Mouse (Mus musculus): Measurements from ENCODE around the gene Grb7. TPM values are rescaled to one million over a fixed set of nuclear protein-coding genes. Genes with fewer than 3 reads are reported as not detected.

Gene Grb7
- polyA plus RNA-seq (2012; rRNA removed) = 0.49 and 2.8 TPM in 2 replicates

DNA sequence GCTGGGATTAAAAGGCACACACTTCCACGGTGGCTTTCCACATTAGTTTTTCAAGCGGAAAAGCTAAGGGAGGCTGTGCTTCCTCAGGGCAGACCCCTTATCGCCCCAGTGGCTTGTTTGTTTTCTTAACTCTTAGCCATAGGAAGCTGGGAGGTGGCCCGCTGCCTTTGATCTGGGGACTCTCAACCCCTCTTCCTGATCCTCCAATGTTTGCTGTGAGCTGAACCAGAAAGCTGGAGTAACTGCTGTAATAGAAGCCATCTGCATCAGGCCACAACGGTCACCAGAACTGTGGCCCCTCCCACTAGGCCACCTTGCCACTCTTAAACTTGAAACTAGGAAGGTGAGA is at the start of gene Grb7:
Gene Grb7 (plus strand): TSS at position 182 of the 349 bp plus-strand sequence.

GRCm38 (mm10) chr11:98400161-98400726 is 46.0 kb upstream of the Grb7 start, which contains the start of gene Pgap3:
TSS of gene Pgap3 (minus strand) at chr11:98400490.

DNA sequence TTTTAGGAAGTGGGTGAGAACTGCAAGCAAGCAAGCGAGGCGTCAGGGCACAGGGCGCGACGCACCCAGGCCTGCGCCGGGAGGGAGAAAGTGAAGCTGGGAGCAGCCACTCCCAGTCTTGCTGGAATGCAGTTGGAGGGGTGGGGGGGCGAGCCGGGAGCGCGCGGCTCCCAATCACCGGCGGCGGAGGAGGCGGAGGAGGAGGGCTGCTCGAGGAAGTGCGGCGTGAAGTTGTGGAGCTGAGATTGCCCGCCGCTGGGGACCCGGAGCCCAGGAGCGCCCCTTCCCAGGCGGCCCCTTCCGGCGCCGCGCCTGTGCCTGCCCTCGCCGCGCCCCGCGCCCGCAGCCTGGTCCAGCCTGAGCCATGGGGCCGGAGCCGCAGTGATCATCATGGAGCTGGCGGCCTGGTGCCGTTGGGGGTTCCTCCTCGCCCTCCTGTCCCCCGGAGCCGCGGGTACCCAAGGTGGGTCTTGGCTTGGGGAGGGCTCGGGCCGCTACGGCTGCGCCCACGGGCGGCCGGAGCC is 33.9 kb upstream of the Grb7 start, which contains the start of gene Erbb2:
Gene Erbb2 (plus strand): TSS at position 198 of the 524 bp plus-strand sequence.

DNA sequence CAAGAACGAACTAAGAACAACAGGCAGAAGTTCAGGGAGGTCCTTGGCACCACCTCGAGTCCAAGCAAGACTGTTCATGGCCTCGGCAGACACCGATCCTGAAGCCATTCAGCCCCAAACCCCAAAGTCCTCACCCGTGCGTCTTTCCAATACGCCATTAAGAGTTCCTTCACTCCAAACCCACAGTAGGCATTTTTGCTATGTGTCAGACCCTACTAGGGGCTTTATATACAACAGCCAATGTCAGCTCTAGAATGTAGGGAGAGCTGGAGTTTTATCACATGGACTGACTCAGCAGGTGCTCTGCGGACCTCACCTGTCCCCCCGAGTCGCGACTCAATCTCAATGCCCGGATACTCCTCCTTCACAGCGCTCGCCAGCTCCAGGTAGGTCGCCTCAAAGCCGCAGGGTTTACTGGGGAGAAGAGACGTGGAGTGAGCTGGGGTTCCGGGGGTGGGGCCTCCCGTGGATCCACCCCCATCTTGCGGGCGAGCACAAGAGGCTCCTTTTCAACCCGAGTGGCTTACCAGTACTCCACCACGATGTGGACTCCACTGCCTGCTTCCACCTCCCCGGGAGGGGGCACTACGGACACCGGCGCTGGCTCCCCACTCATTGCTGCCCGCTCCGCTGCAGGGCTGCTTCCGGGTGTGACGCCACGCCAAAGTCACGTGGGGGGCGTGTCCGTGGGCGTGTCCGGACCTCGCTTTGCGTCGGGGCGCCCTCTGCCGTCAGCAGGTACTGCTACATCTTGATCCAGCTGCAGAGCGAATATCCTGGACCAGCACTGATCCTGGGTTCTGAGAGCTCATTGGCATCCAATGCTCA is 7.6 kb upstream of the Grb7 start, which contains the start of gene Mien1:
Gene Mien1 (minus strand): TSS at position 661 of the 828 bp plus-strand sequence.

Other genes starting within 250 kb of the Grb7 start
- gene Cdk12, start 243.3 kb upstream of the Grb7 start, polyA plus RNA-seq (2012; rRNA removed) = 23.2 and 24.3 TPM in 2 replicates
- 53.8 and 98.4 TPM in 2 replicates for gene Neurod2, start 116.7 kb upstream of the Grb7 start, polyA plus RNA-seq (2012; rRNA removed)
- 8.3 and 16.4 TPM in 2 replicates for gene Ppp1r1b, start 98.0 kb upstream of the Grb7 start, polyA plus RNA-seq (2012; rRNA removed)
- 74.8 and 86.4 TPM in 2 replicates for gene Stard3, start 88.0 kb upstream of the Grb7 start, polyA plus RNA-seq (2012; rRNA removed)
- gene Tcap, start 62.6 kb upstream of the Grb7 start, polyA plus RNA-seq (2012; rRNA removed) = 0.64 and 2.3 TPM in 2 replicates
- gene Pnmt, start 59.9 kb upstream of the Grb7 start, polyA plus RNA-seq (2012; rRNA removed) = 0.49 and 1.5 TPM in 2 replicates
- gene Pgap3, start 45.9 kb upstream of the Grb7 start, polyA plus RNA-seq (2012; rRNA removed) = 11.9 and 12.1 TPM in 2 replicates
- 7.7 and 14.8 TPM in 2 replicates for gene Erbb2, start 33.9 kb upstream of the Grb7 start, polyA plus RNA-seq (2012; rRNA removed)
- gene Mien1, start 7.4 kb upstream of the Grb7 start, polyA plus RNA-seq (2012; rRNA removed) = 140 and 174 TPM in 2 replicates
- gene Ikzf3, start 99.6 kb downstream of the Grb7 start, polyA plus RNA-seq (2012; rRNA removed) = 0.30 TPM in 1 of 2 replicates, not detected in the other
- gene Zpbp2, start 104.7 kb downstream of the Grb7 start, polyA plus RNA-seq (2012; rRNA removed) = 0.10 and 0.19 TPM in 2 replicates
- 86.2 and 88.2 TPM in 2 replicates for gene Ormdl3, start 141.0 kb downstream of the Grb7 start, polyA plus RNA-seq (2012; rRNA removed)
- not detected in 2 replicates for gene Lrrc3c, start 151.9 kb downstream of the Grb7 start, polyA plus RNA-seq (2012; rRNA removed)
- gene Gm12355, start 179.3 kb downstream of the Grb7 start, polyA plus RNA-seq (2012; rRNA removed) = 0.29 and 0.43 TPM in 2 replicates
- not detected in 2 replicates for gene Gsdma3, start 180.0 kb downstream of the Grb7 start, polyA plus RNA-seq (2012; rRNA removed)
- gene Gsdma2, start 200.4 kb downstream of the Grb7 start, polyA plus RNA-seq (2012; rRNA removed) = 0.04 TPM in 1 of 2 replicates, not detected in the other
- not detected in 2 replicates for gene Gsdma, start 218.0 kb downstream of the Grb7 start, polyA plus RNA-seq (2012; rRNA removed)
- 191 and 196 TPM in 2 replicates for gene Psmd3, start 236.2 kb downstream of the Grb7 start, polyA plus RNA-seq (2012; rRNA removed)

Measured in central nervous system, embryonic 14 days (tissue).